Mouse (Mus musculus): ENCODE results near the gene Mtfr2.

The Mtfr2 gene

DNA sequence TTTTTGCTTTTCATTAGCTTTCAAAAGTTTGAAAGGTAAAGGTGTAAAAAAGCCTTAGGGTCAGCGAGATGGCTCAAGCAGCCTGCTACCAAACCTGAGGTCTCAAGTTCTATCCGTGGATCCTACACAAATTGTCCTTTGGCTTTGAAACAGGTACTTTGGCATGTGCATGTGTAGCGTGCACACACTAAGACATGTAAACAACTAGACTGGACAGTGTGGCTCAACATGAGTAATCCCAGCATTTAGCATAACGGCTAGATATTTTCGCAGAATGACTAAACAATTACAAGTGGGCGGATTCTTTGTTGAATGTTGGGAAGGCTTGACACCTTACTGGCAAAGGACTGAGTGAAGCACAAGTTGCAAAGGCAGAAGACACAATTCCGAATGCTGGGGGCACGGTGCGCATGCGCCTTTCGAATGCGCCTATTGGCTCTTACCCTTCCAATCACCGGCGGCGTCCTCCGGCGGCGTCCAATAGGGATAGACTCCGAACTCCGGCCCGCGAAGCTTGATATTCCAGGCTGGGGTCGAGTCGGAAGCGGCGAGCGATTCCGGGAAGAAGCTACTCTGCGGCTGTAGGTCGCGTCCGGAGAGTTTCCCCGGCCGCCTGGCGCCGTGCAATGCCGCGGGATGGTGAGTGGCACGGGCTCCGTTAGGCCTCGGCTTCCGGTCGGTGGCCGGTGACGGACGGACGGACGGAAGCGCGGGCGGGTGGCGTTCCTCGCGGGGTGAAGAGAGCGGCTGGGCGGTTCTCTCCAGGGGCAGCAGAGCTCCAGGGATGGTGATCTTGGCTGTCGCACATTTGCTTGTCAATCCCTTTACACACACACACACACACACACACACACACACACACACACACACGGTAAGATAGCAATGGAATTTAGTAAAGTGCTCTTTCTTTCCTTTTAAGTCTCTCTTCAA lies at the start of gene Mtfr2:
Mtfr2 (plus strand) TSS at position 486 of the 930 bp plus-strand sequence.
- DNase-seq (ENCODE audit: low spot score), result peak; percentile 78

DNA sequence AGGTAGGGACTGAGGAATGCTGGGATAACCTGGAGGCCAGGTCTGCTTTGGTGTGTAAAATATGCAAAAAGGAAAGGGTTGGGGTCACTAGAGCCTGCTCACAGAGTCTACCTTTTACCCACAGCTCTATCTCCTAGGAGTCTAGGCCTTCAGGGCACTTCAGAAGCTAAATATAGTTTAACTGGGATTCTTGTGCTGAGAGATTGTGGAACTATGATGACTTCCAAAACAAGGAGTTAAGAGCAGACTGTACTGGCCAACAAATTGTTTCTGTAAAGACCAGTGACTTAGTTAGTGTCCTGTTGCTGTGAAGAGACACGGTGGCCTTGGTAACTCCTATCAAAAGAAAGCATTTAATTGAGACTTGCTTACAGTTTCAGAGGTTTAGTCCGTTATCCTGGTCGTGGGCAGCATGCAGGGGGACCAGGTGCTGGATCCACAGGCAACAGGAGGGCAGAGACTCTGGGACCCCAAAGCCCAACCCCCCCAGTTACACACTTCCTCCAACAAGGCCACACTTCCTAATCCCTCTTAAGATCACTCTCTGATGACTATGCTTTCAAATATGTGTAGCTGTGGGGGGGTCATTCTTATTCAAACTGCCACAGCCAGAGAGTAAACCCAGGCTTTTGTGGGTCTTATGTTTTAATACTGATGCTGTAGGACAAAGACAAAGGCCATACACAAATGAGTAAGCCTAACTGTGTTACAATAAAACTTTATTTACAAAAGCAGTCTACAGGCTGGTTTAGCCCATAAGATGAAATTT lies 49.2 kb upstream of the Mtfr2 start:
- DNase-seq (ENCODE audit: low spot score), result no peak

DNA sequence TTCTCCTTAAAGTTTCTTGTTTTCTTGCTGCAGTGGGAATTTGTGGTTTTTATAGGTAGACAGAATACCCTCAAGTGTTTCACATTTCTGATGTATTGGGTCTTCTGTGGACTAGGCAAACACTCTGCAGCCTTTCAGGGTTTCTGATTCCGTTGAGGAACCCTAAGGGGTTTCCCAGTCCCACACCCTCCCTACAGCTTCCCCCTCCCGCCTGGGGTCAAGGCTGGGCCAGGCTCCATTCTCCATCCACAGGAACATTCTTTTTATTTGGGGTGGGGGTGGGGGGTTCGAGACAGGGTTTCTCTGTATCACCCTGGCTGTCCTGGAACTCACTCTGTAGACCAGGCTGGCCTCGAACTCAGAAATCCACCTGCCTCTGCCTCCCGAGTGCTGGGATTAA lies 48.5 kb upstream of the Mtfr2 start:
- DNase-seq (ENCODE audit: low spot score), result no peak

DNA sequence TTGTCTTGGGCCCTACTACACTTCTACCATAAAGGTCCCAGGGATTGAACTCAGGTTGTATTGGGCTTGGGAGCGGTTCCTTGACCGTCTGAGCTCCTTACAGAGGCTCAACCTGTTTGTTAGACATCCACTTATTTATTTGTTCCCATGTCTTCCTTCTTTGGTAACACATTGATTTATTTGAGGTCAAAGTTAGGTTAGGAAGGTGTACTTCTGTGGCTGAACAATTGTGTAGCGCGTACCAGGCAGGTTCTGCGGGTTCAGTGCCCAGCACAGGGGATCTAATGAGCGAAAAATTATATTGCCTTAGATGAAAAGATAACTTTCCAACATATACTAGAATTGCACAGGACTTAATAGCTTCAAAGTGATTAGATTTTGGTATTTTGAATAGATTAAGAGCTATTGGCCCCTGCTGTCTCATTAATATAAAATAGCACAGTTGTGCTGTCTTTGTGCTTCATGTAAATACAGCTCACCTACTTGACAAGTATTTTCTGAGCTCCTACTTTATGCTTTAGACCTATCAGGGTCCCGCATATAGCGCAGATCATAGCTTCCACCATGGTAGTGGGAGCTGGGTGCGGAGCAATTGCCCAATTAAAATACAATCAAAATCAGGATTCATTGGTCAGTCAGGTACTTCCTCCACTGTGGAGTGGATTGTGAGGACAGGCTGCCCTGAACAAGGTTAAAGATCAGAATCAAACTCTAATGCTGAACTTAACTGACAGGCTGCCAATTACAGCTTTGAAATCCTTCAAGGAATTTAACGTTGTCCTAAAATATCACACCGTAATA lies 36.4 kb upstream of the Mtfr2 start:
- DNase-seq (ENCODE audit: low spot score), result no peak

DNA sequence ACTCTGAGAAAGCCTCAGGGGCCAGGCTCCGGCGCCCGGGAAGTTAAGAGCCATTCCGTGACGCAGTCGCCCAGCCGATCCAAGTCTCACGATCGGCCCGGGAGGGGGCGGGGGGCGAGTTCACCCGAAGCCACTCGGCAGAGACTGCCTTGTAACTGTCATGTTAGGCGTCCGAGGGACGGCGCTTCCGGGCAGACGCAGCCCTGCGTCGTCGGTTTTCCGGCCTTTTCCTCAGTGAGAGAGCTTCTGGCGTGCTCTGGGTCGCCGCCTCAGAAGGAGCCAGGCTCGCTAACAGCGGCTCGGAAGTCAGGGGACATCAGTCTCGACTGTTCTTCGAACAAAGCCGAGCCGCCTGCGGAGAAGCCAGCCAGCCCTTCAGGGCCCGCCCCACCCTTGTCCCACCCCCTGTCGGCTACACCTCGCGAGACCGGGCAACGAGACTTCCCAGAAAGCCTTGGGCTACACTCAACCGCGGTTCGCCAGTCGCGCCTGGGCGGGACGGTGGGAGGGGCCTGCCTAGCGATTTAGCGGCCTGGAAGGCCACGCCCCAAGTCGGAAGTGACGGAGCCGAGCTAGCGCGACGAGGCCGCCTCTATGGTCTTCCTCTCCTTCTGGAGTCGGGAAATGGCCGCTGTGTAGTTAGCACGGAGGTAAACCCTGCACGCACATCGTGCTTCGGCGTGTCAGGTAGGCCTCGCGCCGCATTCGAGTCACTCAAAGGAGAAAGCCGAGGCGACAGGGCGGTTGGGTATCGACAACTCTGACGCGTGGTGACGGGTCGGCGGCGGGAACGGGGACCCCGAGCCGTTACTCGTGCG lies 35.4 kb upstream of the Mtfr2 start, which contains the start of gene Bclaf1:
Bclaf1 (plus strand) TSS at position 552 of the 818 bp plus-strand sequence.
- peak; percentile 99 for DNase-seq (ENCODE audit: low spot score)

DNA sequence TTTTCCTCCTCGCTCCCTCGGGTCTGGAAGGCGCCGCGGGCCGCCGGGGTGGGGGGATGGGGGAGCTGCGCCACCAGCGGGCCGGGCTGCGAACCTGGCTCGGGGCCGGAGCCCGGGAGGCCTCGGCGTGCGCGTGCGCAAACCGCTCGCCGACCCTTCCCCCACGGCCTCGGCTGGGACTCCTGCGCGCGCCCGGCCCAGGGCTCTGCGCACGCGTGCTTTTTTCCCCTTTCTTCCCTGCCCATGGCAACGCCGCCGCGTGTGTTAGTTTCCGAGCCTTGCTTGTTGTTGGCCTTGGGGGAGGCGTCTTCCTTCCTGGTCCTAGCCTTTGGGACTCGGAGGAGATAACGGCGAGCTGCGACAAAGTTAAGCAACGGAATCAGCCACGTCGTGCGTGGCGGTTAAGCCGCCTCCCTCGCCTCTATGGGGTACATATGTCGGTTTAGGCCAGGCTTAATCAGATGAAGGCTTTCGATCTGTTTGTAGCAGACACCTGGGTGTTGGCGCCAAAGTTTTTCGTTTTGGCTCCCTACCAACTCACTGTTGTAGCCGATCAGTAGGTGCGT lies 34.8 kb upstream of the Mtfr2 start:
- DNase-seq (ENCODE audit: low spot score), result peak; percentile 60

DNA sequence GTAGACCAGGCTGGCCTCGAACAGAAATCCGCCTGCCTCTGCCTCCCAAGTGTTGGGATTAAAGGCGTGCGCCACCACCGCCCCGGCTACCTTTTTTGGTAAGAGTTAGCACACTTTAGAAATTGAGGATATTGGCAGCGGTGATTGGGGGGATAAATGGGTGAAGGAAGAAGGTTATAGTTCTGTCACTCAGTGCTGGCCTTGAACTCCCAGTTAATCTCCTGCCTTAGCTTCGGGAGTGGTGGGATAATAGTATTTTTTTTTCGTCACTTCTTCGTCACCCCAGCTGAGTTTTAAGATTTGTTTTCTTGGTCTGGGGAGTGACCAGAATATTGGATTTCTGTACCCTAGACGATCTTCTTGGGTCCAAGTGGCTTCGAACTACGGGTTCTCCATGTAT lies 34.1 kb upstream of the Mtfr2 start:
- no peak for DNase-seq (ENCODE audit: low spot score)

DNA sequence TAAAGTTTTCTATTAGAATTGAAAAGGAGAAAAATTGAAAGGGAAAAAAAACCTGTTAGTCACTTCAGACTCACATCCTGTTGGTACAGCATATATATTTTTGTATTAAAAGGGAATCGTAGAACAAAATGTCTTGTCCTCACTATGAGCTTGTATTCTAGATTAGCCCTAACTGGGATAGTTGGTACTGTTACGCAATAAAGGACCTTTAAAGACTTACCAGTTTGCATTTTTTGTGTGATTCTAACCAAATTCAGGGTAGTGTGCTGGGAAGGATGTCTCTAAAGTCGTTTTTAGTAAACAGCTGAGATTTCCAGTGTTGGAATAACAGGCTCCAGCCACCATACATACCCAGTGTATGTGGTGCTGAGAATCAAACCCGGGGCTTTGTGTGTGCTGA lies 33.6 kb upstream of the Mtfr2 start:
- DNase-seq (ENCODE audit: low spot score), result no peak

DNA sequence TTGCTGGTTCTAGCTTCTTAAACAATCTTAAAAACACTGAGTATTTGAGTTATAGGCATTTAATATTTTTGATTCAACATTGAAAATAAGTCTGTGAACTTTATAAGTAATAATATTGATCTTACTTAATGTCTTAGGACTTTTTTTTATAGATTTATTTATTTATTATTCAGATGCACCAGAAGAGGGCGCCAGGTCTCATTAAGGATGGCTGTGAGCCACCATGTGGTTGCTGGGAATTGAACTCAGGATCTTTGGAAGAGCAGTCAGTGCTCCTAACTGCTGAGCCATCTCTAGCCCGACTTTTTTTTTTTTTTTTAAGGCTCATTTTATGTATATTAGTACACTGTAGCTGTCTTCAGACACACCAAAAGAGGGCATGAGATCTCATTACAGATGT lies 32.8 kb upstream of the Mtfr2 start:
- no peak for DNase-seq (ENCODE audit: low spot score)

DNA sequence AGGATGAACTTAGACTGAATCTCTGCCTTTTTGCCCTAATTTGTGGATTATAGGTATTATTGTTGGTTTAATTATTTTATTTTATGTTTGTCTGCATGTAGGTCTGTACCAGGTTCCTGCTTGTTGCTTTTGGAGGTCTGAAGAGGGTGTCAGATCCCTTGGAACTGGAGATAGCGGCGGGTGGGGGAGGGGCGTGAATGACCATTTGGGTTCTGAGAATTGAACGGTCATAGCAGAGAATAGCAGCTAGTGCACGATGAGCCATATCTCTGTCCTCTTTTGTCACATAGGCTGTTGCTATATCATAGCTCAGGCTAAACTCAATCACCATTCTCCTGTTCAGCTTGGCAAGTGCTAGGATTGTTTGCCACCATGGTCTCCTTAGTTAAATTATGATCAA lies 30.1 kb upstream of the Mtfr2 start:
- DNase-seq (ENCODE audit: low spot score), result no peak

DNA sequence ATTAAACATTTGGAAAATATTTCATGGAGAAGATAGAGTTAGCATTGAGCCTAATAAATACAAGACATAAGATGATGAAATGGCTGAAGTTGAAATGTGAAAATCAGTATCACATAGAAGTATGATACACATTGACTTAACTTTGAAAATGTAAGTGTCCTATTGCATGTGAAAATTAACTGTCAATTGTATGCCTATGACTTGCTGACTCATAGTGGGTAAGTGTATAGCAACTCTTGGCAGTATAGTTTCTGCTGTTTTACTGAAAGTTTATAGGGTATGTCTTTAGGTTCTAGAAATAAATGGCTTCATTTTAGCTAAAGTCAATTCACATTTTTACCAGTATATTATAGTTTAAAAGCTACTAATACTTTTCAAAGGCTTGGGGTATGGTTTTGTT lies 21.3 kb upstream of the Mtfr2 start:
- DNase-seq (ENCODE audit: low spot score), result no peak

DNA sequence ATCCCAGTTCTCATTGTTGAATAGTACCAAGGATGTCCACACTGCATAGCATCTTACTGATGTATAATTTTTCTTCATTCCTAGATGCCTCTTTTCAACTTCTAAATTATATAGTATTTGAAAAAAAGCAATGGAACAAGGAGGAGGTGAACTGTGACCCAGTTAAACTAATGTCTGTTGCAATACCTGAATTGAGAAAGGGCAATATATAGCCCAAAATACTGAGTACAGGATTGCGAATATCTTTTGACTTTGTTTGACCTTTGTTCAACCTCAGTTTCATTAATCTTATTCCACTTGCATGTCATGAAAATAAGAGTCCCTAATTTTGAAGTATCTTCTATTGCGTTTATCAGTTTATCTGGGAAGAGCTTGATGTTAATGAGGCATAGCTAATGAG lies 16.3 kb upstream of the Mtfr2 start:
- no peak for DNase-seq (ENCODE audit: low spot score)

DNA sequence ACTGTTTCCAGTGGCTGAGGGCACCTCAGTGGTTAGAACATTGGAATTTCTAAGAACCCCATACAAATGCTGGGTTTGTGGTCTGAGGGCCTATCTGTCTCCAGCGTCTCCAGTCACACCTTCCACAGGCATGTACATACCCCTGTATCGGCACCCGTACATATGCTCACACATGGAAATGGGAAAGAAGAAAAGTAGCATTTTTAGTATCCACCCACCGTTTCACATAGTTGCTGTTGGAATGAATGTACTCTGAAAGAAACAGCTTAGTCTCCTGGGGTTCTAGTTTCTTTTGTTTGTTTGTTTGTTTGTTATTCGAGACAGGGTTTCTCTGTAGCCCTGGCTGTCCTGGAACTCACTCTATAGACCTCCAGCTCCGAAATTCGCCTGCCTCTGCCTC lies 9.7 kb upstream of the Mtfr2 start:
- DNase-seq (ENCODE audit: low spot score), result no peak

DNA sequence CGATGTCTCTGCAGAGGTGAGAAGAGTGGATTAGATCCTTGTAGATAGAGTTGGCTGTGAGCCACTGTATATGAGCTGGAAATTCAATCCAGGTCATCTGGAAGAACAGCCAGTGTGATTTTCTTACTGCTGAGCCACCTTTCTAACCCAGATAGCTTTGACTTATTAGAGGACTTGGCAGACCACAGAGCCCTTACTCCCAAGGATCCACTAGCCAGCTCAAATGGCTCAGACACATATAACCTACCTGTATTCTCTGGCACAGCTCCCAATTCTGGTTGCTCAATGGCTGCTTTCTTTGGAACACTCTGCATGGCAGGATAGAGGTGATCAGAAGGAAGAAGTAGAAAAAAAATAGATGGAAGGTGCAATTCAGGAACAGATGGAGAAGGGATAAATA lies 1.8 kb upstream of the Mtfr2 start:
- DNase-seq (ENCODE audit: low spot score), result no peak

DNA sequence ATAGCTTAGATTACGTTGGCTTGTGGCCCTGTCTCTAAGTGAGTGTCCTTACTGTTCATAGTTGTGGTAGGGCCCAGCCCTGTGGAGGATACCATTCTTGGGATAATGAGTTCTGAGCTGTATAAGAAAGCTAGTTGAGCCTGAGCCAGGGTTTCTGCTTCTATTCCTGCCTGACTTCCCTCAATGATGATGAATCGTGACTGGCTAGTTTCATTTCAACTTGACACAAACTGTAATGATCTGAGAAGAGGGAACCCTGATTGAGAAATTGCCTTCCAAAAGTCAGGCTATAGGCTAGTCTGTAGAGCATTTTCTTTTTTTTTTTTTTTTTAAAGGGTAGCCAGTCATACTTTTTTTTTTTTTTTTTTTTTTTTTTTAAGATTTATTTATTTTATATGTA lies 1.3 kb downstream of the Mtfr2 start:
- DNase-seq (ENCODE audit: low spot score), result no peak

DNA sequence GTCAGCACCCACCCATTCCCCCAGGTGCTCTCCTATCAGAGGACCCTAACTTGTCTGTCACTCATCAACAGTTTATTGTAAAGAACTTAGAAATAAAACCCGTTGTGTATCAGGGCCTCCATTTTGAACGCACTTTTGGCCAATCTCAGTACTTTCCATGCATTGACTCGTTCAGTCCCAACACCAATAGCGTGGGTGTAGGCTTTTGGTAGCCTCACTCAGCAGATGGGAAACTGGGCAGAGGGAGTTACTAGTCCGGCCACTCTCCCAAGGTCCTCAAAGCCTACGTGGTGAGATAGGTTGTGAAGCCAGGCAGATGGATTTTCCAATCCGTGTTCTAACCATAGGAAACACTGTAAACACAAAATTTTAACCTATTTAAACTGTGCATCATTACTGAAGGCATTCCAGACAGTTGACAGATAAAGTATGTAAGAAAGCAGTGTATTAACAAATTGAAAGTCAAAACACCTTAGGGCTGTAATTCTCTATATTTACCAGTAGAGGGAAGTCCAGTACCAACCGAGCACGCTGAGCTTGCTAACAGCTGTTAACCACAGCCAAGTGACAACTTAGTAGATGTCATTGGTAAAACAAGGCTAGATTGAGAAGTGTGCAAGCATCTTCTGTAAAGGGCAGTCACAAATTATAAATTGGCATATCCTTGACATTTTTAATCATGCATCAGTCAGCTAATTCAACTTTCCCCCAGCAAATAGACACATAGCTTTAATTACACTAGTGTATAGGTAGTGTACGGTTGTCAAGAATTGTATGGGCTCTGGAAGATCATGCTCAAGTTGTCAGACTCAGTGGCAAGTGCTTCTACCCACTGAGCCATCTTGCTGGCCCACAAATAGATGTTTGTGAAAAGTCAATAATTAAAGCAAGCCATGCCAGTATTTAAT lies 14.2 kb downstream of the Mtfr2 start:
- DNase-seq (ENCODE audit: low spot score), result no peak

DNA sequence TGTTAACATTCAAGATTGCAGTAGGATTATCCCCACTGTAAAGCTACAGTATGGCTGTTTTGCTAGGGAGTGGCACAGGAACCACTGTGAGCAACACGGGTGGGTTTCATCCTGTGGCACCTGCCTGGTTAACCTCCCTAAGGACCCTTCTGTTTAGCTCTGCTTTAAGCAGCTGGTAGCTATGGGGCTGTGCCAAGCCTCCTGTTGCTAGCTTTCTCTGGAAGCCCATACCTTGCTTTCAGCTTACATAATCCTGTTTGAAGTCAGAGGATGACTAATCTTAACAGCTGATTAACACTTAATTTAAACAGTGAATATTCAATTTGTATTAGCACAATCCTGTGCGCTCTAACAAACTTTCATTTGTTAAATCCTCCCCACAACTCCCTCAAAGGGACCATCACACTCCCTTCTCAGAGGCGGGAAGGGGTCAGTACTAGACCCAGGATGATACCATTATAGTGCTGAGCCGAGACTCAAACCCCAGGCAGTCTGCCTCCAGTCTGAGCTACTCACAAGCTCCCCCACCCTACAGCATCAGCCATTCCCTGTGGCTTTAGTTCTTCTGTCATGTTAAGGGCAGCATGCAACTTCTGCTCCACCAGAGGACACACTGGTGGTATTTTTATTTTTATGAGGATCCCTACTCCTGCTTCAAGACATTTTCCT lies 15.0 kb downstream of the Mtfr2 start:
- DNase-seq (ENCODE audit: low spot score), result no peak

DNA sequence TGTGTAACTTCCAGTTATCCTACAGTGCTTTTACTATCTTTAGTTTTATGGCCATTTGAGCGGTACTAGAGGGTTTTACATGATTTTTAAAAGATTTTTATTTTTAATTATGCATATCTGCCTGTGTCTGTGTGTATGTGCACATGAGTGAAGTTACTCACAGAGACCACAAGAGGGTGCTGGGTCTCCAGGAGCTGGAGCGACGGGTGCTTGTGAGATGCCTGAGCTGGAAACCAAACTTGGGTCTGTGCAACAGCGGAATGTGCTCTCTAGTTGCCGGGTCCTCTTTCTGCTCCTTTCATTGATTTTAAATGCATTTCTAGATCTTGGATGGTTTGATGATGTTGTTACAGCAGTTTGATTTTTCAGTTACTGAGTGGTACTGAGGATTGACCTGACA lies 24.5 kb downstream of the Mtfr2 start:
- DNase-seq (ENCODE audit: low spot score), result no peak

DNA sequence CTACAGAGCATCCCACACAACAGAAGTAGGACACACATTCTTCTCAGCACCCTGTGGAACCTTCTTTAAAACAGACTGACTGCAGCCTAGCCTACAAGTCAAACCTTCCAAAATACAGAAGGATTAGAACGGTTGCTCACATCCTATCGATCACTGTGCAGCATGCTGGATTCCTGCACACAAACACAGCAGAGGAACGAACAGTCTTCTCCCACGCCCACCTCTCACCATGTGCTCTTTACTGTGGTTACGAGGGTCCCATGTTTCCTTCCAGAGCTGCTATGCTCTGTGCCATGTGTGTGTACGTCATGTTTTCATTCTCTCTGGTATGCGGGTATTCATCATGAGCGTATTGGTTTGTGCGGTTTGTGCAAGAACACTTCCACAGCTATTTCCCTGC lies 30.1 kb downstream of the Mtfr2 start:
- no peak for DNase-seq (ENCODE audit: low spot score)

Data from urinary bladder, postnatal 10 days (tissue).